Mouse (Mus musculus) liver, embryonic 15.5 days (tissue): ENCODE data around the gene Prep. TPM values are rescaled to one million over a fixed set of nuclear protein-coding genes. Genes with fewer than 3 reads are reported as not detected.
"Not testable (repeated sequence)": the region's sequence is repeated elsewhere in the genome, so short reads cannot be mapped to it uniquely, and the experiment has no call there.

ENCODE experiments used
- ATAC-seq: fragments of 200-750 bp; cut with Nextera tagmentation; 2 replicates; pipeline ENCODE4 v1.8.0; 2017; ENCODE audit warnings: moderate number of reproducible peaks, mild to moderate bottlenecking, moderate library complexity; ENCODE audit not compliant: insufficient read depth
- H3K27ac ChIP-seq: fragments of 300-500 bp; sonication (generic); replicated peaks from 2 replicates; pipeline ENCODE4 v1.5.1; 2015; ENCODE audit warnings: mild to moderate bottlenecking, inconsistent platforms
- H3K27me3 ChIP-seq: fragments of 300-500 bp; sonication (generic); 2 replicates; pipeline ENCODE4 v1.6.1; 2015; ENCODE audit warnings: mild to moderate bottlenecking, inconsistent platforms
- H3K36me3 ChIP-seq: fragments of 300-500 bp; sonication (generic); replicated peaks from 2 replicates; pipeline ENCODE4 v1.6.1; 2015; ENCODE audit warnings: moderate library complexity, mild to moderate bottlenecking, inconsistent platforms
- H3K4me1 ChIP-seq: fragments of 300-500 bp; sonication (generic); replicated peaks from 2 replicates; pipeline ENCODE4 v1.6.1; 2015; ENCODE audit warnings: inconsistent platforms
- H3K4me2 ChIP-seq: fragments of 300-500 bp; sonication (generic); 2 replicates; pipeline ENCODE4 v1.6.1; 2015; ENCODE audit warnings: moderate library complexity, mild to moderate bottlenecking, inconsistent platforms
- H3K4me3 ChIP-seq: fragments of 300-500 bp; sonication (generic); replicated peaks from 2 replicates; pipeline ENCODE4 v1.5.1; 2015; ENCODE audit warnings: mild to moderate bottlenecking, inconsistent platforms
- H3K9ac ChIP-seq: fragments of 300-500 bp; sonication (generic); 2 replicates; pipeline ENCODE4 v1.6.1; 2015; ENCODE audit warnings: moderate library complexity, mild to moderate bottlenecking, inconsistent platforms
- H3K9me3 ChIP-seq: fragments of 300-500 bp; sonication (generic); replicated peaks from 2 replicates; pipeline ENCODE4 v1.6.1; 2016; ENCODE audit warnings: inconsistent platforms
- WGBS: fragments of 180-500 bp; shearing (Covaris S2); methylation state at CpG from one replicate; pipeline ENCODE4 v1.1.7; 2015; ENCODE audit warnings: mixed read lengths; ENCODE audit not compliant: insufficient replicate concordance; 5-methylcytosine and 5-hydroxymethylcytosine counted together
- polyA plus RNA-seq: library from polyadenylated mRNA; unstranded; fragments of >200 nt; fragmentation: Nextera tagmentation; extraction: Ambion mirVana; gene quantifications from 2 replicates; pipeline ENCODE4 v1.2.1, GENCODE M21; 2015

Prep gene
- polyA plus RNA-seq, 1 experiment from 2014 or later, result 8.9 TPM

- no peak for ATAC-seq
- no peak overlapping the region for H3K4me3 ChIP-seq
- H3K27ac ChIP-seq, result no peak overlapping the region
- H3K4me1 ChIP-seq, result peaks cover 38% of the 10 kb centered on the region
- no peak overlapping the region for H3K4me2 ChIP-seq
- H3K36me3 ChIP-seq, result peaks cover 20% of the 10 kb centered on the region; the same call in 1 of the 2 replicates
- no peaks in the 10 kb centered on the region for H3K9me3 ChIP-seq
- no peaks in the 10 kb centered on the region for H3K27me3 ChIP-seq
- WGBS, result 70% methylated on average over 5 of the region's 5 CpGs
- H3K9ac ChIP-seq, result no peak overlapping the region
These were observed 8.6 kb downstream of the Prep start for GRCm38 (mm10) chr10:45075491-45076051.

GRCm38 (mm10) chr10:45076585-45076984 lies 9.6 kb downstream of the Prep start:
- Histone ChIP-seq H3K9ac (no peak overlapping the region), H3K4me3 (no peak overlapping the region), H3K9me3 (no peaks in the 10 kb centered on the region), H3K27me3 (no peaks in the 10 kb centered on the region), H3K36me3 (peaks cover 20% of the 10 kb centered on the region; the same call in 1 of the 2 replicates), H3K4me2 (no peak overlapping the region), H3K4me1 (peaks cover 28% of the 10 kb centered on the region), H3K27ac (no peak overlapping the region)
- no peak for ATAC-seq
- 73% methylated on average over 10 of the region's 10 CpGs for WGBS

GRCm38 (mm10) chr10:45077353-45077752 lies 10.3 kb downstream of the Prep start:
- Histone ChIP-seq H3K4me3 (no peak overlapping the region), H3K27ac (no peak overlapping the region), H3K9ac (no peak overlapping the region), H3K27me3 (no peaks in the 10 kb centered on the region), H3K9me3 (no peaks in the 10 kb centered on the region), H3K4me2 (no peak overlapping the region), H3K36me3 (peaks cover 20% of the 10 kb centered on the region; the same call in 1 of the 2 replicates), H3K4me1 (peaks cover 28% of the 10 kb centered on the region)
- no peak for ATAC-seq
- 28% methylated on average over 5 of the region's 5 CpGs for WGBS

GRCm38 (mm10) chr10:45079756-45080155 lies 12.8 kb downstream of the Prep start:
- ATAC-seq, result no peak
- no peak overlapping the region for H3K9ac ChIP-seq
- H3K4me1 ChIP-seq, result peaks cover 28% of the 10 kb centered on the region
- no peak overlapping the region for H3K4me2 ChIP-seq
- 0 out of 2 replicates have a peak, but pooled peaks cover 12% of the 10 kb centered on the region for H3K36me3 ChIP-seq
- no peaks in the 10 kb centered on the region for H3K9me3 ChIP-seq
- 58% methylated on average over 5 of the region's 5 CpGs for WGBS
- H3K4me3 ChIP-seq, result no peak overlapping the region
- H3K27ac ChIP-seq, result no peak overlapping the region
- H3K27me3 ChIP-seq, result no peaks in the 10 kb centered on the region

- Histone ChIP-seq H3K4me1 (peaks cover 28% of the 10 kb centered on the region), H3K4me3 (no peak overlapping the region), H3K9me3 (no peaks in the 10 kb centered on the region), H3K4me2 (no peak overlapping the region), H3K36me3 (0 out of 2 replicates have a peak, but pooled peaks cover 12% of the 10 kb centered on the region), H3K27me3 (no peaks in the 10 kb centered on the region), H3K27ac (no peak overlapping the region), H3K9ac (no peak overlapping the region)
- WGBS, result 21% methylated on average over 6 of the region's 6 CpGs
- ATAC-seq, result no peak
These were observed 13.5 kb downstream of the Prep start for GRCm38 (mm10) chr10:45080490-45080889.

GRCm38 (mm10) chr10:45082730-45083129 lies 15.7 kb downstream of the Prep start:
- no peak overlapping the region for H3K27ac ChIP-seq
- H3K9me3 ChIP-seq, result no peaks in the 10 kb centered on the region
- no peak overlapping the region for H3K4me2 ChIP-seq
- H3K4me1 ChIP-seq, result peaks cover 11% of the 10 kb centered on the region
- no peak overlapping the region for H3K9ac ChIP-seq
- no peak overlapping the region for H3K4me3 ChIP-seq
- no peaks in the 10 kb centered on the region for H3K27me3 ChIP-seq
- ATAC-seq, result no peak
- 0 out of 2 replicates have a peak, but pooled peaks cover 12% of the 10 kb centered on the region for H3K36me3 ChIP-seq
- 62% methylated on average over 2 of the region's 2 CpGs for WGBS

- H3K27me3 ChIP-seq, H3K4me2 ChIP-seq, H3K9ac ChIP-seq, H3K4me3 ChIP-seq, H3K9me3 ChIP-seq, H3K27ac ChIP-seq, H3K4me1 ChIP-seq, ATAC-seq, H3K36me3 ChIP-seq: not testable (repeated sequence)
- WGBS, result 66% methylated on average over 7 of the region's 7 CpGs
These were observed 17.0 kb downstream of the Prep start for GRCm38 (mm10) chr10:45084002-45084401.

- H3K9ac ChIP-seq, result no peak overlapping the region
- no peak for ATAC-seq
- H3K36me3 ChIP-seq, result 0 out of 2 replicates have a peak, but pooled peaks cover 7% of the 10 kb centered on the region
- H3K4me2 ChIP-seq, result no peak overlapping the region
- no peak overlapping the region for H3K4me3 ChIP-seq
- H3K9me3 ChIP-seq, result no peaks in the 10 kb centered on the region
- no peaks in the 10 kb centered on the region for H3K27me3 ChIP-seq
- no peak overlapping the region for H3K27ac ChIP-seq
- peaks cover 7% of the 10 kb centered on the region for H3K4me1 ChIP-seq
- WGBS, result 60% methylated on average over 3 of the region's 3 CpGs
These were observed 17.5 kb downstream of the Prep start for GRCm38 (mm10) chr10:45084471-45084870.

GRCm38 (mm10) chr10:45085315-45085714 lies 18.3 kb downstream of the Prep start:
- no peaks in the 10 kb centered on the region for H3K36me3 ChIP-seq
- no peak overlapping the region for H3K4me2 ChIP-seq
- H3K9me3 ChIP-seq, result no peaks in the 10 kb centered on the region
- no peak overlapping the region for H3K4me3 ChIP-seq
- no peak for ATAC-seq
- no peaks in the 10 kb centered on the region for H3K27me3 ChIP-seq
- H3K9ac ChIP-seq, result no peak overlapping the region
- H3K4me1 ChIP-seq, result peaks cover 3% of the 10 kb centered on the region
- 44% methylated on average over 2 of the region's 2 CpGs for WGBS
- no peak overlapping the region for H3K27ac ChIP-seq

GRCm38 (mm10) chr10:45086637-45087036 lies 19.6 kb downstream of the Prep start:
- Histone ChIP-seq H3K4me1 (no peaks in the 10 kb centered on the region; the same call in none of the 2 replicates), H3K9me3 (no peaks in the 10 kb centered on the region), H3K27me3 (no peaks in the 10 kb centered on the region), H3K9ac (no peak overlapping the region), H3K36me3 (no peaks in the 10 kb centered on the region), H3K27ac (no peak overlapping the region), H3K4me3 (no peak overlapping the region), H3K4me2 (no peak overlapping the region)
- 34% methylated on average over 5 of the region's 5 CpGs for WGBS
- ATAC-seq, result no peak

- Histone ChIP-seq H3K4me2 (no peak overlapping the region), H3K36me3 (peaks cover 26% of the 10 kb centered on the region), H3K4me3 (no peak overlapping the region), H3K9ac (no peak overlapping the region), H3K27me3 (no peaks in the 10 kb centered on the region), H3K9me3 (no peaks in the 10 kb centered on the region), H3K4me1 (no peaks in the 10 kb centered on the region; the same call in 1 of the 2 replicates), H3K27ac (no peak overlapping the region)
- ATAC-seq, result no peak
- WGBS, result 69% methylated on average over 8 of the region's 8 CpGs
These were observed 24.6 kb downstream of the Prep start for GRCm38 (mm10) chr10:45091462-45092079.
